Mouse (Mus musculus) gastrocnemius, adult 18-20 months (tissue): Measurements from ENCODE around the gene Prss33. TPM values are rescaled to one million over a fixed set of nuclear protein-coding genes. Genes with fewer than 3 reads are reported as not detected.
A peak's percentile ranks its signal among the peaks of the same experiment; 100 is the strongest.

Experiments
- DNase-seq: peaks from one replicate; pipeline ENCODE4 v3.0.0; 2021; ENCODE audit warnings: low spot score
- microRNA-seq: library from miRNA; unstranded; fragments of <30 nt; microRNA quantifications from one replicate; pipeline ENCODE4 v1.2.0, GENCODE M21; 2021
- total RNA-seq, 2 experiments: library from RNA; stranded (reverse); gene quantifications; 2 replicates each; pipeline ENCODE4 v1.2.3; 2021

Prss33 gene
- total RNA-seq, 2 experiments from 2014 or later = not detected

- no peak for DNase-seq
These were observed 49.3 kb downstream of the Prss33 start for GRCm38 (mm10) chr17:23786510-23786931.

- peak; percentile 39 for DNase-seq
These were observed 50.0 kb downstream of the Prss33 start, which contains the start of gene Flywch2 for GRCm38 (mm10) chr17:23785561-23786471. TSS of gene Flywch2 (minus strand) at chr17:23786081.

GRCm38 (mm10) chr17:23783352-23783751, 52.5 kb downstream of the Prss33 start:
- DNase-seq = no peak

Small RNAs within 50 kb of the gene (microRNA-seq; reads per million reads assigned to microRNA genes)
- 1.7 reads per million for gene Mir5125

Other genes starting within 250 kb of the Prss33 start
- gene Zfp13, start 236.6 kb downstream of the Prss33 start, total RNA-seq = 1 to 10 TPM; 2.5 to 2.9 TPM
- gene Zscan10, start 235.2 kb downstream of the Prss33 start, total RNA-seq = not detected
- under 1 TPM in 1 of 2 experiments, not detected in 1; 0.07 TPM for gene Mmp25, start 190.8 kb downstream of the Prss33 start, total RNA-seq
- not detected for gene Bicdl2, start 175.6 kb downstream of the Prss33 start, total RNA-seq
- gene Hcfc1r1, start 162.5 kb downstream of the Prss33 start, total RNA-seq = 100 to 1,000 TPM; 135 to 138 TPM
- 1 to 10 TPM; 6.9 to 9.9 TPM for gene Thoc6, start 162.2 kb downstream of the Prss33 start, total RNA-seq
- gene Tnfrsf12a, start 158.6 kb downstream of the Prss33 start, total RNA-seq = 10 to 100 TPM; 19.6 to 99.5 TPM
- gene Cldn6, start 156.8 kb downstream of the Prss33 start, total RNA-seq = not detected
- gene Cldn9, start 152.0 kb downstream of the Prss33 start, total RNA-seq = under 1 TPM in 1 of 2 experiments, not detected in 1; 0.21 TPM
- not detected for gene 1520401A03Rik, start 113.3 kb downstream of the Prss33 start, total RNA-seq
- gene Pkmyt1, start 109.7 kb downstream of the Prss33 start, total RNA-seq = under 1 TPM; 0.32 to 0.57 TPM
- gene Paqr4, start 95.2 kb downstream of the Prss33 start, total RNA-seq = 1 to 10 TPM; 2.3 to 2.8 TPM
- not detected for gene Kremen2, start 90.2 kb downstream of the Prss33 start, total RNA-seq
- gene Flywch1, start 64.5 kb downstream of the Prss33 start, total RNA-seq = 10 to 100 TPM; 50.0 to 59.2 TPM
- not detected for gene Flywch2, start 50.0 kb downstream of the Prss33 start, total RNA-seq
- gene Srrm2, start 45.5 kb downstream of the Prss33 start, total RNA-seq = 100 to 1,000 TPM; 145 to 160 TPM
- 100 to 1,000 TPM; 394 to 418 TPM for gene Elob, start 6.9 kb downstream of the Prss33 start, total RNA-seq
- gene Prss32, start 7.8 kb upstream of the Prss33 start, total RNA-seq = not detected
- not detected for gene Prss41, start 8.1 kb upstream of the Prss33 start, total RNA-seq
- gene Prss21, start 32.0 kb upstream of the Prss33 start, total RNA-seq = not detected
- gene Dcpp1, start 44.8 kb upstream of the Prss33 start, total RNA-seq = not detected
- not detected for gene Dcpp2, start 44.8 kb upstream of the Prss33 start, total RNA-seq
- gene Dcpp3, start 81.4 kb upstream of the Prss33 start, total RNA-seq = not detected
- gene Sbp, start 105.6 kb upstream of the Prss33 start, total RNA-seq = not detected
- not detected for gene Sbpl, start 119.2 kb upstream of the Prss33 start, total RNA-seq
- gene Prss30, start 144.5 kb upstream of the Prss33 start, total RNA-seq = not detected
- not detected for gene Prss22, start 162.0 kb upstream of the Prss33 start, total RNA-seq
- gene Prss27, start 202.1 kb upstream of the Prss33 start, total RNA-seq = not detected
- gene Kctd5, start 237.4 kb upstream of the Prss33 start, total RNA-seq = 1 to 10 TPM; 6.1 to 7.8 TPM